Mouse (Mus musculus) bone marrow macrophage, adult 2 months (primary cell): ENCODE results near the gene Il1rl2.

Experiments
- CTCF ChIP-seq: IDR thresholded peaks from 2 replicates; pipeline ENCODE4 v1.5.1; 2012; ENCODE audit warnings: low read depth, mild to moderate bottlenecking, low read length, moderate library complexity
- POLR2A ChIP-seq: IDR thresholded peaks from 2 replicates; pipeline ENCODE4 v1.6.1; 2012; ENCODE audit warnings: mild to moderate bottlenecking, low read depth, low read length, borderline replicate concordance

- TF ChIP-seq CTCF: no peak
- no peak for TF ChIP-seq POLR2A
Measured at GRCm38 (mm10) chr1:40311123-40311522, 13.3 kb upstream of the Il1rl2 start.
